Mouse (Mus musculus): ENCODE data around the gene Fam107b.

Fam107b gene

DNA sequence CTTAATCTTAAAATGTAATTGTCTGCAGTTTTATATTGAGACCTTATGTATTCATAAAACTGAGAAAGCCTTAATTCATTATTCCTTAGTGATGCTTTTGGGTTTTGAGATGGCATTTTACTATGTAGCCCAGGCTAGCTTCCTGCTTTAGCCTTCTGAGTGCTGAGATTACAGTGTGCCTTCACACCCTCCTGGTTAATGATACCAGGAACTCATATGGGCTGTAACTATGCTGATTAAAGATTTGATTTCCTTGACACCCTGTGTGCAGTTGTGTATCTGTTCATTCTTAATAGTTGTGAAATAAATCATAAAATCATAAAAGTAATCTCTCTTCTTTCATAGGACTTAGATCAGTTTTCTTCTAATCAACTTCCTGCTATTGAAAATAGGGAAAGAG lies 205.8 kb downstream of the Fam107b start:
- DNase-seq (ENCODE audit: low read depth): no peak

- DNase-seq (ENCODE audit: low read depth): no peak
Observed at GRCm38 (mm10) chr2:3777696-3778095, 207.4 kb downstream of the Fam107b start.

DNA sequence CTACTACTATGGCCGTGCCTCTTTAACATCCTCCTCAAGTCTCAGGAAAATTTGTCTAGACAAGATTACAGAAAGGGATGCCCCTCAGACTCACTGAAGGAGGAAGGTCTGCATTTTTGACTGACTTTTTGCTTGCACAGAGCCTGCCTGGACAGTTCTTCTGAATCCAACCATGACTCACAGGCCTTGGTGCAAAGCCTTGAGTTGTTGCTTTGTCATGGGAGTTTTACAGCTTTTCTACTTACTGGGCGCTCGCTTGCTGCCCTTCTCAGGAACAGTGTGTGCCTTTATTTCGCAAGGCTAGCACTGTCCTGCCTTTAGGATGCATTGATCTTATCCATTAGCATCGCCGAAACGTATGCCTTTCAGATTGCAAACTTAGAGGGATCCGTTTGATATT lies 215.3 kb downstream of the Fam107b start:
- no peak for DNase-seq (ENCODE audit: low read depth)

GRCm38 (mm10) chr2:3787752-3788423 lies 217.6 kb downstream of the Fam107b start:
- no peak for DNase-seq (ENCODE audit: low read depth)

- no peak for DNase-seq (ENCODE audit: low read depth)
Observed at GRCm38 (mm10) chr2:3788424-3788786, 218.1 kb downstream of the Fam107b start.

DNA sequence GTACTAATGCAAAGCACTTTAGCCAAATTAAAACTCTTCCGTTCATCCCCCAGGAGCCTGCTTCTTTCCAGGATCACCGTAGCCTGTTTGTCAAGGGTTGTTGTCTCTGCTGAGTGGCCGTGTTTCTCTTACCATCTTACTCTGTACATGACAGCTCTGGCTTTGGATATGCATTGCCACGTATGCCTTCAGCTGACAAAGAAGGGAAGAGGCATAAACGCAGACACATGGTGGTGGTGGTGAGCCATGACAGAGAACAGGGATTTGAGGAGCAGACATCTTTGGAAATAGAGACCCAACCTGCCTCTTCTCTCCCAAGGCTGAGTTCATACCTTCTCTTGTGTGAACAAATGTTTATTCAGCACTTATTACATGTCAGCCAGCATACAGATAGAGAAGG lies 226.3 kb downstream of the Fam107b start:
- DNase-seq (ENCODE audit: low read depth): no peak

GRCm38 (mm10) chr2:3799767-3800554 lies 229.7 kb downstream of the Fam107b start:
- peak; percentile 40 for DNase-seq (ENCODE audit: low read depth)

DNA sequence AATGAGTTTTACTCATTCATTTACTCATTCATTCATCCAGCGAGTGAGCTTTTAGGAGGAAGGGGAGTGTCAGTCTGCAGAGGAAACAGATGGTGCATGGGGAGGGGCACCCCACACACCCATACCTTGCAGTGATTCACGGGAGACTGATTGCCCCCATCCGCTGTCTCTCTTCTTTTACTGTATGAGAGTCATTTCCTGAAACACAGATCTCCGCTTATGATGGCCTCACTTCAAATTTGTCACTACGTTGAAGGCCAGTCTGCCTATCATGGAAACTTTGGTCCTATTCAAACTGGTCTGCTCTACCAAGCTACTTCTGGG lies 230.2 kb downstream of the Fam107b start:
- no peak for DNase-seq (ENCODE audit: low read depth)

- DNase-seq (ENCODE audit: low read depth): no peak
Observed at GRCm38 (mm10) chr2:3805742-3806141, 235.5 kb downstream of the Fam107b start.

DNA sequence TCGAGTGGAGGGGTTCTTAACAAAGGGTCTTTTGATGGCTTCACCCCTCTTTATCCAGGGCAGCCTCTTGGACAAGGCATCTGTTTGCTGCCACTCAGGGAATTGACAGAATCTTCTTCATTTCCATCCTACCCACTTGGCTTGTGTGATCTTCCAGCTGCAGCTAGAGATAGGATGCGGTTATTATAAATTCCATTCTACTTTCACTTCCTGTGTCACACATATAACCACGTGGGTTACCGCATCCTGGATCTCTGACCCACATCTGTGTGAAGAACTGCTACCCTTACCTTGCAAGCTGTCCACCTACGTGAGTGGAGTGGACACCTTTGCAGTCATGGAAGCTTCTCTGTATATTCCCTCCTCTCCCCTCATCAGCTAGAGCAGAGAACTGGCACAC lies 240.0 kb downstream of the Fam107b start:
- DNase-seq (ENCODE audit: low read depth): no peak

GRCm38 (mm10) chr2:3816142-3816609 lies 245.9 kb downstream of the Fam107b start:
- no peak for DNase-seq (ENCODE audit: low read depth)

GRCm38 (mm10) chr2:3817626-3818025 lies 247.3 kb downstream of the Fam107b start:
- DNase-seq (ENCODE audit: low read depth): no peak

DNA sequence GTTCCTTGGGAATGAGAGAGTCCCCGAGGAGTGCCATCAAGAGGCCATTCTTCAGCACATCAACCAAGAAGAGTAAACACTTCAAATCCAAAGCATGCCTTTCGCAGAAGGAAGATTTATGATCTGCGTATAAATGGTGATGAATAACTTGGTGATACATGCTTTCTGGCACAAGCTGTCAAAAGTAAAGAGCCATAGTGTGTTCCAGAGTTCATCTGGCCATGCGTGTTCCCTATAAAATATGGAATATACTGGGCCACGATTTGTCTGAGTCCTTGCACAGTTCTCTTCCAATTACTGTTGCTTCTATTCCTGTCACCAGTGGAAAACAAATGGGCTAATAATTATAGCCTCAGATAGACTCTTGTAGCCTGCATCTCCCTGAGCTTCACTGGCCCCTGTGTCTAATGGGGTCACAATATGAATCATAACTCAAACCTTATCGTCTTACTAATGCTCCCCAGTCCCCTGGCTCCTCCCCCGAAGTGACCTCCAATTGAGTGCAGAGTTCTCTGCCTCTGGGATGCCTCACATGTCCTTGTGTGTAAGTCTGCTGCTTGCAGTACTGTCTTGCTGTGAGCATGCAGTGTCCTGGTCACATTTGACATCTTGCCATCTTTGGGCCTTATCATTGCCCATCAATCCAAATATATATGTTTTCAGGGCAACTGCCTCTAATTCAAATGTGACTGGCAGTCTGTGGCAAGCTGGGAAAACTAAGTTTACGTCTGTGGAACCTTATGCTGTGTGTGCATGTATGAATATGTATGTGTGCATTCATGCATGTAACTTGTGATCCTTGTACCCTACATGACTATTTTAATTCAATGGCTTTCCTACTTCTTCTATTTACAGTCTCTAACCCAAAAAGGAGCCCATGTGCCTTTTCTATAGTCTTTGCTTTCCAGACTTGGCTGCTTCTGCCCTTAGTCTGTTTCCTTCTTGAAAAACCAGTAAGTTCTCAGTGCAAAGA lies 252.5 kb downstream of the Fam107b start:
- no peak for DNase-seq (ENCODE audit: low read depth)
